Mouse (Mus musculus) lung, embryonic 15.5 days (tissue): ENCODE results near the gene Arhgap44. TPM values are rescaled to one million over a fixed set of nuclear protein-coding genes. Genes with fewer than 3 reads are reported as not detected.

ENCODE experiments used
- ATAC-seq: fragments of 200-750 bp; cut with Nextera tagmentation; 2 replicates; pipeline ENCODE4 v1.8.0; 2017; ENCODE audit warnings: moderate number of reproducible peaks, borderline replicate concordance; ENCODE audit not compliant: low FRiP score, low TSS enrichment; ENCODE audit errors: extremely low read depth
- H3K27ac ChIP-seq: fragments of 300-500 bp; sonication (generic); 2 replicates; pipeline ENCODE4 v1.5.1; 2015; ENCODE audit warnings: moderate library complexity, mild to moderate bottlenecking, inconsistent platforms
- H3K27me3 ChIP-seq: fragments of 300-500 bp; sonication (generic); 2 replicates; pipeline ENCODE4 v1.6.1; 2015; ENCODE audit warnings: inconsistent platforms
- H3K36me3 ChIP-seq: fragments of 300-500 bp; sonication (generic); 2 replicates; pipeline ENCODE4 v1.6.1; 2015; ENCODE audit warnings: inconsistent platforms
- H3K4me1 ChIP-seq: fragments of 300-500 bp; sonication (generic); 2 replicates; pipeline ENCODE4 v1.6.1; 2015; ENCODE audit warnings: inconsistent platforms
- H3K4me2 ChIP-seq: fragments of 300-500 bp; sonication (generic); 2 replicates; pipeline ENCODE4 v1.6.1; 2015; ENCODE audit warnings: inconsistent platforms, mild to moderate bottlenecking, moderate library complexity
- H3K4me3 ChIP-seq: fragments of 300-500 bp; sonication (generic); 2 replicates; pipeline ENCODE4 v1.5.1; 2015; ENCODE audit warnings: mild to moderate bottlenecking, inconsistent platforms
- H3K9ac ChIP-seq: fragments of 300-500 bp; sonication (generic); 2 replicates; pipeline ENCODE4 v1.6.1; 2015; ENCODE audit warnings: inconsistent platforms
- H3K9me3 ChIP-seq: fragments of 300-500 bp; sonication (generic); 2 replicates; pipeline ENCODE4 v1.6.1; 2016; ENCODE audit warnings: inconsistent platforms
- WGBS: fragments of 180-500 bp; shearing (Covaris S2); methylation state at CpG from one replicate; pipeline ENCODE4 v1.1.7; 2015; 5-methylcytosine and 5-hydroxymethylcytosine counted together
- polyA plus RNA-seq: library from polyadenylated mRNA; unstranded; fragments of >200 nt; fragmentation: Nextera tagmentation; extraction: Ambion mirVana; gene quantifications from 2 replicates; pipeline ENCODE4 v1.2.1, GENCODE M21; 2015

Gene Arhgap44
- polyA plus RNA-seq, 1 experiment from 2014 or later, result 15.8 TPM

DNA sequence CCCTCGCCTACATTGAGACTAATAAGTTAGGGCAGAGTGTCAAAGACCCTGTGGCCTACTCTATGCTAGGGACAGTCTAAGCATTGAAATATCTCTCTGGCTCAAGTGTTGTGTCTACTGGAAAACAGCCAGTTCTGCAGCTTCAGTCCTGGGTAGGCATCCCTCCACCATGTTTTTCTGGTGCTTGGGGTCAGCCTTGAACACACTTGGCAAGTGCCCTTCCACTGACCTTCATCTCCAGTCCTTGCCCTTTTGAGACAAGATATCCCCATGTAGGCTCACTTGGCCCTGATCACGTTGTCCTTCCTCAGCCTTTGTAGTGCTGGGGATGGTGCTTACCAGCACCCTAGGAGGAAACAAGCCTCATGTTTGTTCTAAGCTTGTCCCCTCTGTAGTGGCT, 174.2 kb downstream of the Arhgap44 start:
- no peak overlapping the region for H3K4me2 ChIP-seq
- WGBS, result 89% methylated on average over 2 of the region's 2 CpGs
- no peaks in the 10 kb centered on the region for H3K4me1 ChIP-seq
- no peak overlapping the region for H3K9ac ChIP-seq
- H3K27ac ChIP-seq, result no peak overlapping the region
- peaks cover 75% of the 10 kb centered on the region for H3K36me3 ChIP-seq
- ATAC-seq, result no peak
- H3K4me3 ChIP-seq, result no peak overlapping the region
- no peaks in the 10 kb centered on the region for H3K27me3 ChIP-seq
- H3K9me3 ChIP-seq, result no peaks in the 10 kb centered on the region

DNA sequence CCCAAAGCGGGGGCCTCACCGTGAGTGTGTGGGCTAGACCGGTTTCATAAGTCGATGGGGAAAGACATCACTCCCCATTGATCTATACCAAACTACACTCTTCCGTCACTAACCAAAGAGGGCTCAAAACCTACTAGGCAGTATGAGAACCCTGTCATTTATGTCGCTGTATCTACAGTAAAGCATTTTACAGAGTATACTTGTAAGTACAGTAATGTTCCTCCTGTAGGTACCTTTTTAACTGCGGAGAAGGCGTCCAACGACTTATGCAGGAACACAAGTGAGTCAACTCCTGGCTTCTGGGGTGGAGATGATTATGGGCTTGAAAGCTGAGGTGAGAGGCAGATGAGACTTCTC, 183.3 kb downstream of the Arhgap44 start:
- H3K4me3 ChIP-seq, result peak overlapping the region; percentile 98
- WGBS, result 6% methylated on average over 9 of the region's 9 CpGs
- no peak for ATAC-seq
- no peak overlapping the region for H3K27ac ChIP-seq
- H3K9ac ChIP-seq, result peak overlapping the region; percentile 84
- no peaks in the 10 kb centered on the region for H3K9me3 ChIP-seq
- H3K4me1 ChIP-seq, result peaks cover 16% of the 10 kb centered on the region
- no peaks in the 10 kb centered on the region for H3K27me3 ChIP-seq
- H3K36me3 ChIP-seq, result peaks cover 28% of the 10 kb centered on the region
- H3K4me2 ChIP-seq, result peak overlapping the region; percentile 82

DNA sequence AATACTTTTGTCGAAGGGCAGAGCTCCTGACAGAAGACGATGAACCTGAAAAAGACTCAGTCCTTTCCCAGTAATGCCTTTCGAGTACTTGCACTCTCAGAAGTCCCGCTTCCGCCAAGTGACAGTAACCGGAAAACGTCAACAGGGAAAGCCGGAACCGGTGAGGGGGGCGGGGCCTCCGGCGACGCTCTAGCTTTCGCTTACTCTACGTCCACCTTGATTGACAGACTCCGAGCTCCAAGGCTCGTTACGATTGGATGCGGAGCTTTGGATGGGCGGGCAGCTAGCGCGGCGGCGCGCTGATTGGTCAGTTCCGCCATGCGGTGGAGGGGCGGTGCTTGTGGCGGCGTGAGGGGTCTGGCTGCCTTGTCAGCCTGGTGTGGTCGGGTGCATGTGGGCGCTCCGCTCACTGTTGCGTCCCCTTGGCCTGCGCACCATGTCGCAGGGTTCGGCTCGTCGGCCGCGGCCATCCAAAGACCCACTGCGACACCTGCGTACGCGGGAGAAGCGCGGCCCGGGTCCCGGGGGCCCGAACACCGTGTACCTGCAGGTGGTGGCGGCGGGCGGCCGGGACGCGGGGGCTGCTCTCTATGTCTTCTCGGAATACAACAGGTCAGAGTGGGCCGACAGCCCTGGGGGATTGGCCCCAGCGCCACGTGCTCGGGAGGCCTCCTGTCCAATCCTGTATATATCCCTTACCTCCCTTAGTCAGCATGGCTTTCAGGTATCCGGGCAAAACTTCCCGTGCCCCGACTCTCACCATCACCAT, 183.9 kb downstream of the Arhgap44 start, which contains the start of gene Elac2:
Elac2 (plus strand) TSS at position 319 of the 769 bp plus-strand sequence.
- Histone ChIP-seq H3K4me3 (peak within 1 kb of the TSS; percentile 98), H3K27ac (no peak within 1 kb of the TSS), H3K36me3 (peaks cover 22% of the 10 kb centered on the region), H3K9ac (peak within 1 kb of the TSS; percentile 84), H3K4me1 (peaks cover 16% of the 10 kb centered on the region), H3K9me3 (no peaks in the 10 kb centered on the region), H3K27me3 (no peaks in the 10 kb centered on the region), H3K4me2 (peak within 1 kb of the TSS; percentile 82)
- ATAC-seq, result peak; percentile 100
- under 1% methylated on average over 65 of the region's 65 CpGs for WGBS

DNA sequence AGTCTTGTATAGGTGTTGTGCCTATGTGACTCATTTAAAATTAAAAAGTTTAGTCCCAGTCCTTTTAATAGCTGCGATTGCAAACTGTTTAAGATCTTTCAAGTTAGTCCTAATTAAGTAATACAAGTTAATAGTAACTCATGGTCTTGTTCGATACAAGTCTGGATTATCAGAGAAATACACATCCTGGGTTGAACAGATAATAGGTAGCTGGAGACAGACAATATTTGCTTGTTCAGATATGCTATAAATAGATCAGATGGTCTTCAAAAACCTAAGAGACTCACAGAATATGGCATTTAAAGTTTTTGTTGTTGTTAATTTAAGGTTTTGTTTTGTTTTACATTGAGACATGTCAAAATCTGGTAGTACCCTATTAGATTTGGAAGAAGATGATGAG, 190.3 kb downstream of the Arhgap44 start:
- no peaks in the 10 kb centered on the region for H3K36me3 ChIP-seq
- H3K4me3 ChIP-seq, result no peak overlapping the region
- H3K27ac ChIP-seq, result no peak overlapping the region
- peaks cover 13% of the 10 kb centered on the region; the same call in 1 of the 2 replicates for H3K27me3 ChIP-seq
- no peak for ATAC-seq
- no peaks in the 10 kb centered on the region for H3K9me3 ChIP-seq
- no peak overlapping the region for H3K9ac ChIP-seq
- 68% methylated on average over 2 of the region's 2 CpGs for WGBS
- 0 out of 2 replicates have a peak, but pooled peaks cover 3% of the 10 kb centered on the region for H3K4me1 ChIP-seq
- H3K4me2 ChIP-seq, result no peak overlapping the region

DNA sequence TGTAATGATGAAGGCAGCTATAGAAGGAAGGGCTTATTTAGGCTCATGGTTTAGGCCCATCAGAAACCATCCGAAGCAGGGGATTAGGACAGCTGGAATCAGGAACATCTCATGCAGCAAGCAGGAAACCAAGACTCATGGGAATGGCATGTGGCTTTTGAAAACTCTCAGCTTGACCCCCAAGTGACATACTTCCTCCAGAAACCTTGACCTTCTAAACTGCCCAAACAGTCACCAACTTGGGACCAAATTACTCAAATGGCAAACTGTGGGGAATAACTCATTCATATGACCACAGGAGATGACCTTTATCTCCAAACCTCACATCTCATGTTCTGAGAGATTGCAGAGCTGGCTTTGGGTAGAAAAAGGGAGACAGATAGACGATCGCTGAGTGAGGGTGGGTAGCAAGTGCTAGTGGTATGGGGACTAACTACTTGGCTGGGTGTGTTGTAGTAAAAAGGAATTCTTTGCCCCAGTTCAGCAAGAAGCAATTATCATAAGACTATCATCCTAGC, 191.2 kb downstream of the Arhgap44 start:
- Histone ChIP-seq H3K27me3 (peaks cover 17% of the 10 kb centered on the region; the same call in 1 of the 2 replicates), H3K36me3 (no peaks in the 10 kb centered on the region), H3K4me1 (0 out of 2 replicates have a peak, but pooled peaks cover 3% of the 10 kb centered on the region), H3K9ac (no peak overlapping the region), H3K9me3 (no peaks in the 10 kb centered on the region), H3K4me2 (no peak overlapping the region), H3K27ac (no peak overlapping the region), H3K4me3 (no peak overlapping the region)
- WGBS, result 62% methylated on average over 3 of the region's 3 CpGs
- ATAC-seq, result no peak

DNA sequence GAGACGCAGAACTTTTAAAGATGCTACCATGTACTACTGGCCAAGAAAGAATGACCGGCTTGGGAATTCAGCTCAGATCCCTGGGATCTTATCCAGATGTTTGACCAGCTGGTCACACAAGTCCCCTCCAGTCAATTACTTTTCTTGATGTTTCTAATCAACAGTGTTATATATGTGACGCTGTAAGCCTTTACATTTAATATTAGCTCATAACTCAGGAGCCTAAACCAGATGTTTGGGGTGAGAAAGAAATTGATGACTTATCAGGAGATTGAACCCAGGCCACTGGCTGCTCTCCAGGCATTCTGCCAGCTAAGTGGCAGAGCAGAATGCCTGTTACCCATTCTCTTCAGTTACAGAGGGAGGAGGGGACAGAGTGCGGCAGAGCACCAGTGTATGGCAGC, 193.8 kb downstream of the Arhgap44 start:
- ATAC-seq, result peak; percentile 52; the same call in 1 of the 2 replicates
- WGBS, result 32% methylated on average over 4 of the region's 4 CpGs

DNA sequence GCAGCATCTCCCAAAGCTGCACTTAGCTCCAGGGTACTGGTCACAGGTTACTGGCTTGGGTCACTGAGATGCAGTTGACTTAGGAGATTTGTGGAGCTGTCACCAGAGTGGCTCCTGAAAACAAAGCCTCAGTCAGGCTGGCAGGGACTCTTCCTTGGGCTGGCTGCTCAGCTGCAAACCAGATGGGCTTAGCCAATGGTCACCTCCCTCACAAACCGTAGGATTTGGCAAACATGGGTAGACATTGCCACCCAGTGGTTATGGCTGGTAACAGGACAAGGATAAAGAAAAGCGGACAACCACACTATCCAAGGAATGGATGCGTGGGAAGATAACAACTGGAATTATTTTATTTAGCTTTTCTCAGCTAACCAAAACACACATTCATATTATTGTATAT, 194.3 kb downstream of the Arhgap44 start:
- Histone ChIP-seq H3K4me3 (no peak overlapping the region), H3K36me3 (no peaks in the 10 kb centered on the region), H3K9me3 (no peaks in the 10 kb centered on the region), H3K27me3 (peaks cover 29% of the 10 kb centered on the region; the same call in 1 of the 2 replicates), H3K4me1 (0 out of 2 replicates have a peak, but pooled peaks cover 3% of the 10 kb centered on the region), H3K9ac (no peak overlapping the region), H3K27ac (no peak overlapping the region), H3K4me2 (no peak overlapping the region)
- WGBS, result 0% methylated on average over 3 of the region's 3 CpGs
- ATAC-seq, result peak; percentile 81

More for the DNA sequence above, 193.8 kb downstream of the Arhgap44 start:
- Histone ChIP-seq H3K4me2 (no peak overlapping the region), H3K27ac (no peak overlapping the region), H3K4me1 (0 out of 2 replicates have a peak, but pooled peaks cover 3% of the 10 kb centered on the region), H3K9ac (no peak overlapping the region), H3K27me3 (peaks cover 29% of the 10 kb centered on the region; the same call in 1 of the 2 replicates), H3K4me3 (no peak overlapping the region), H3K9me3 (no peaks in the 10 kb centered on the region), H3K36me3 (no peaks in the 10 kb centered on the region)

DNA sequence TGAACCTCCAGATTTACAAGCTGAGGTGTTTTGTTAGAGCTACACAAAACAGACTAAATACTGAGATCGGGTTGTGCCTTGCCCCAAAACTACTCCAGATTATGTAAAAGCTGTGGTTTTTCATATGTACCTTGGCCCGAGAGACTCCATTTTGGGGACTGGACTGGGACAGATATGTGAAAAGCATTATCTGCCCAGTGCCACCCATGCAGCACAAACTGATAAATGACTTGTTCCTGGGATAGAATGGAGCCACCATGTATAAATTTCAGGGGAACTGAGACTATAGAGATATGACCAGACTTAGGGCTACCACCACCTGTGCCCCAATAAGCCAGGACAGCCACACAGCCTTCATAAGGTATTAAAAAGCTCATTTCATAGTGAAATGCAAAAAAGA, 200.1 kb downstream of the Arhgap44 start:
- H3K36me3 ChIP-seq, result no peaks in the 10 kb centered on the region
- H3K9me3 ChIP-seq, result no peaks in the 10 kb centered on the region
- H3K4me2 ChIP-seq, result no peak overlapping the region
- no peak overlapping the region for H3K27ac ChIP-seq
- no peak overlapping the region for H3K4me3 ChIP-seq
- peaks cover under 1% of the 10 kb centered on the region; the same call in 1 of the 2 replicates for H3K4me1 ChIP-seq
- 88% methylated on average over 2 of the region's 2 CpGs for WGBS
- peaks cover 27% of the 10 kb centered on the region; the same call in 1 of the 2 replicates for H3K27me3 ChIP-seq
- no peak overlapping the region for H3K9ac ChIP-seq
- ATAC-seq, result no peak

DNA sequence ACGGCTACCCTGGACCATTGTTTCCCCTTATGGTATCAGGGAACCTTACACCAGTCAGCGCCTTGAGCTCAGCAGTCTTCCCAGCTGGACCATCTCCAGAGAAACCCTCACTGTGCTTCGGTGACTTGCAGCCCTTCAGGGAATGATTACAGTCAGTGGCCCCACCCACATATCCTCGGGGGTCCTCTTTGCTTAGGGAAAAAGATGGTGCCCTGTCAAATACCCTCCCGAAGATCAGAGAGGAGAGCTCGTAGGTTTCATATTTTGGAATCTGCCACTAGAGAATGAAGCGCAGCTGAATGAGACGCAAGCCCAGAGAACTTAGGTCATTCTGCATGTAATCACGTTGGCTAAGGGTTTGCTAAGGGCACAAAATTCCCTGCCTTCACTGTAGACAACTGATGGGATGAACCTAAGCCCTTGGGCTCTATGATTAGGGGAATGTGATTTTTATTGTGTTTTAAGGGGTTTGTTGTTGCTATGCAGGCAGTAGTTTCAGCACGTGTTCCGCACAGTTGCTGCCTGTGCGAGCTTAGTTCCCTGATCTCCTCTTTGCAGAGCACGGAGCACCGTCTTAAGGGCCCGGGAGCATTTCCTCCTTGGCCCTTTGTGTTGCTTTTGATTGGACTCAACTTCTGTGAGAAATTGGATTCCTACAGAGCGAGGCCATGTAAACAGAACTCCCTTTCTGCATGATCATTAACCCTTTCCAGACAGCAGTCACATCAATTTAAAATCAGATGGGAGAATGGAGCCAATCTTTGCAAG, 205.6 kb downstream of the Arhgap44 start:
- WGBS, result 3% methylated on average over 16 of the region's 16 CpGs
- Histone ChIP-seq H3K36me3 (no peaks in the 10 kb centered on the region), H3K9ac (no peak overlapping the region), H3K4me1 (peaks cover 19% of the 10 kb centered on the region), H3K4me3 (peak overlapping the region; percentile 19), H3K9me3 (no peaks in the 10 kb centered on the region), H3K27ac (no peak overlapping the region), H3K27me3 (peaks cover 20% of the 10 kb centered on the region; the same call in 1 of the 2 replicates), H3K4me2 (peak overlapping the region; percentile 53)
- ATAC-seq, result peak; percentile 69; the same call in 1 of the 2 replicates
